Mouse (Mus musculus) Muller cell, postnatal 12 days (primary cell): ENCODE results near the gene Midn.
A peak's percentile ranks its signal among the peaks of the same experiment; 100 is the strongest.
"Not testable (repeated sequence)": the region's sequence is repeated elsewhere in the genome, so short reads cannot be mapped to it uniquely, and the experiment has no call there.

ENCODE experiments used
- DNase-seq: peaks from one replicate; pipeline ENCODE4 v3.0.0-alpha.2; 2015; ENCODE audit errors: inconsistent ontology term

Midn gene

DNA sequence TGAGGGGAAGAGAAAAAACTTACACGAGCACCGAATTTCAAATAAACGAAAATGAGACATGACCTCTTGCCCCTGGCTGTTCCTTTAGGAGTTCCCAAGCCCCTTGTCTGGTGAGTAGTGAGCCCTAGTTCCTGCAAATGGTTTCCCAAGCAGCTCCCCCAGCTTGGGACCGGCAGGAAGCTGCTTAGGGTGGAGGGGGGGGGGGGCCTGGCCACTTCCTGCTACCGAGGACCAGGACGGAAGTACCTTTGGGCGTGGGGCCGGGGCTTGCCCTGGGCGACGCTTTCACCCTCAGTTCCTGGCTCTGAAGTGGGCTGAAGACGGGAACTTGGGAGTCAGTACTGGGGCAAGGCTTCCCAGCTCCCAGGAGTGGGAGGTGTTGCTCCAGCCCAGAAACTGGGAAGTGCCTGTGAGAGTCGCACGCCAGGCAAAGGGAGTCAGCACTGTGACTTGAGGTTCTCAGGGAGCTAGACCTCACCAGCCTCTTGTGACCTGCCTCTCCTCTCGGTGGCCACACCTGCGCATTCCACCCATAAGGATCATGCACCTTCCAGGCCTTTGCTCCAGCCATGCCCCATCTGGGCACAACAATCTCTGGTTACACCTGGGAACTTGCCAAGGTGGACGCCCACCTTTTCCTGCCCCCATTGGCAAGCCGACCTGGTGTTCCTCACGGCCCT lies 10.4 kb downstream of the Midn start:
- DNase-seq: peak; percentile 69

DNA sequence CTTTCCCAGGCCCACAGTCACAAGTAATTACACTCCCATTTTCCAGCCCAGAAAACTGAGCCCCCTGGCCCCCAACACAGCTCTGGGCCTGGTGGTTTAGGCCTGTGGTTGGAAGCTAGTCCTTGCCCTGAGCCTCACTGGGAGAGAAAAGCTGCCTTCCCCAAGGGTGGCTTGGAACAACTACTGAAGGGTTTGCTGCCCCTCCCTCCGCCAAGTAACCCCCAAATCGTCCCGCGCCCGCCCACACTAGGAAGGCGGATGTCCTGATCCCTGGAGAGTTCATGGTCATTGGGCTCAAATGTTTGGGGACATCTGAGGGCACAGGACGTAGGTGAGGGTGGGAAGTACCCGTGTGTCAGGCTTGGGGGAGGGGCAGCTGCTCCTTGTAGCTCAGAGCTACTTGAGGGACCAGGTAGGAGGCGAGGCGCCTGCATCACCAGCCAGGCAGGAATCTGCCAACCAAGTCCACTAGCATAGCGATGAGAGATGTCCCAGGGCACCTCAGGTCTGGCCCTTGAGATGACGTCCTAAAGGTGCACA lies 11.0 kb downstream of the Midn start:
- no peak for DNase-seq

DNA sequence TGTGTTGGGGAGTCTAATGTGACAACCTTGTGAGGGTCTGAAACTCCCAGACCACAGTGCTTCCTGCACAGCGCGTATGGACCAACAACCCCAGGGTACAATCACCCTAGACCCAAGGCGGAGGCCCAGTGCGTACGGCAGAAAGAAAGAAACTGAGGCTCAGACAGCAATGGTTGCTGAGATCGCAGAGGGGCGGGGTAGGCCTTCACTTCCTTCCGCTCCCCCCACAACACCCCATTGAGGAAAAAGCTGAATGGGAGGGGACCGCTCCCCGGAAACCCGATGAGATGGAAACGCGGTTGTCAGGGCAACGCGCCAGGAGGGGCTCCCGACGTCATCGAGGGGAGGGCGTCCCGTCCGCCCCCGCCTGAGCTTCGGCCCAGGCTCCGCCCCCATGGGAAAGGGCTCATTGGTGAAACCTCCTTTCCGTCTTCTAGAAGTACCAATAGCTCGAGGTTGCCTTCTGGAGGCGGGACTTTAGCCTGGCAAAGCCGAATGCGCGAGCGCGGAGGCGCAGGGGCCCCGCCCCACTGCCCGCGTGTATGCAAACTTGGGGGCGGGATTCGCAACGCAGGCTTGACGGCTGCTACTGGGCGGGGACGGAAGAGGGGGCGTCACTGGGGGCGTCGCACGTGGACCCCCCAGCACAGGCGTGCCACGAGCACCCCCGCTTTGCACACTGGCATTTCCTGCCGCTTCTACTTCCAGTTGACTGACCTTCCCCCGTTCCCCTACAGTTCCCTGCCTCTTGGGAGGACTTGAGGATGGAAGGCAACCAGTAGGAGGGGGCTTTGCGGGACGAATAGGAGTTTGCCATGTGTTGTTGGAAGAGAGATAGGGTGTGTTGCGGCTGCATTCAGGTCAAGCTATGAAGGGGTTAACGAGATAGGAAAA lies 11.7 kb downstream of the Midn start:
- peak; percentile 100 for DNase-seq

- DNase-seq: peak; percentile 98
Observed at GRCm38 (mm10) chr10:80160455-80161371, 12.6 kb downstream of the Midn start.

DNA sequence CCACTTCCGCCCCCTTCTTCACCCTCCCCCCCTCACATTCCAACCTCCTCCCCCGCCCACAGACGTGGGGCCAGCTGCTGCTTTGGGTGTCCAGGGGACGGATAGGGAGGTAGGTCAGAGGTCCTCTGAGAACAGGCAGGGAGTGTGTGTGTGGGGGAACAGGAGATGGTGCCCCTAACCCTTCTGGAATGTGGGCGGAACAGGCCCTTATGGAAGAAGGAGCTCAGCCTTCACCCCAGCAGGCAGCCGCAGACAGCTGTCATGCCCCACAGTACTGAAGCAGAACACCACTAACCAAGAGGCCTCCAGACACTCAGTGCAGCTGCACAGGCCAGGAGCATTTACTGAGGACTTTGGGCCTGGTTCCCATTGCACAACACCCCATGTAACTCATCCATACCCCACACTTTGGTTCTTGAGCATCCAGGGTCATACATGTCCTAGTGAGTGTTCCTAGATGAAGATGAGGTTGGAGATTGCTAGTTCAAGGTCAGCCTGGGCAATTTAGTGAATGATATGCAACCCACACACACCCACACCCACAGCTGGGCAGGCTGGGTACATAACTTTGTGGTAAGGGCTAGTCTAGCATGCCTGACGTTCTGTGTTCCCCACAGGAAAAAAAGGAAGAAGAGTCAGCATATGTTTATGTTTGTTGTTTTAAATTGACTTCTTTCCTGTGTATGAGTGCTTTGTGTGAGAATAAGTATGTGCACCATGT lies 13.6 kb downstream of the Midn start:
- DNase-seq: peak; percentile 85

- no peak for DNase-seq
Observed at GRCm38 (mm10) chr10:80162243-80162608, 14.2 kb downstream of the Midn start.

DNA sequence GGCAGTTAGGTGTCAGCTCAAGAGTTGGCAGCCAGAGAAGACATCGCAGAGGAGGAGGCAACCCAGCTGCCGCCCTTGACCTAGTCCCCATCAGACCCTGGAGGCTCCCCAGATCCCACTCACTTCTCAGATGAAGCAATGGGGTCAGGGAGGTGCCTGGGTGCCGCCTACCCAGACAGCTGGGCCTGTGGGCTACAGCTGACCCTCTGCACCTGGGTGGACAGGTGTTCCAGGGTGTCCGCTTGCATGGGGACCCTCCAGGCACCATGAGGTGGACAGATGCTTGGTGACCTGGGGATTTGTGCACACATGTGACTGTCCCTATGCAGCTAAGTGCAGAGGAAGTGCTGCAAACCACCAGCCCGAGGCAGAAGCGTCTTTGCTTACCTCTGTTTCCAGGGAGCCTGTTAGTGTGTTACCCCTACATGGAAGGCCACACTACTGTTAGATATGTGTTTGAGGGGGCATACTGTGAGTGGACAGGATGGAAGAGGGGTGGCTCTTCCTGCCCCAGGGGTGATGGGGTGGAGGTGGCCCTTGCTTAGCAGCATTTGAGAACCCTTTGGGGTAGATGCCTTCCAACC lies 14.7 kb downstream of the Midn start:
- no peak for DNase-seq

- DNase-seq: peak; percentile 91
Observed at GRCm38 (mm10) chr10:80163721-80164120, 15.6 kb downstream of the Midn start.

- DNase-seq: no peak
Observed at GRCm38 (mm10) chr10:80164161-80164997, 16.3 kb downstream of the Midn start.

GRCm38 (mm10) chr10:80164998-80165344 lies 16.9 kb downstream of the Midn start:
- peak; percentile 91 for DNase-seq

DNA sequence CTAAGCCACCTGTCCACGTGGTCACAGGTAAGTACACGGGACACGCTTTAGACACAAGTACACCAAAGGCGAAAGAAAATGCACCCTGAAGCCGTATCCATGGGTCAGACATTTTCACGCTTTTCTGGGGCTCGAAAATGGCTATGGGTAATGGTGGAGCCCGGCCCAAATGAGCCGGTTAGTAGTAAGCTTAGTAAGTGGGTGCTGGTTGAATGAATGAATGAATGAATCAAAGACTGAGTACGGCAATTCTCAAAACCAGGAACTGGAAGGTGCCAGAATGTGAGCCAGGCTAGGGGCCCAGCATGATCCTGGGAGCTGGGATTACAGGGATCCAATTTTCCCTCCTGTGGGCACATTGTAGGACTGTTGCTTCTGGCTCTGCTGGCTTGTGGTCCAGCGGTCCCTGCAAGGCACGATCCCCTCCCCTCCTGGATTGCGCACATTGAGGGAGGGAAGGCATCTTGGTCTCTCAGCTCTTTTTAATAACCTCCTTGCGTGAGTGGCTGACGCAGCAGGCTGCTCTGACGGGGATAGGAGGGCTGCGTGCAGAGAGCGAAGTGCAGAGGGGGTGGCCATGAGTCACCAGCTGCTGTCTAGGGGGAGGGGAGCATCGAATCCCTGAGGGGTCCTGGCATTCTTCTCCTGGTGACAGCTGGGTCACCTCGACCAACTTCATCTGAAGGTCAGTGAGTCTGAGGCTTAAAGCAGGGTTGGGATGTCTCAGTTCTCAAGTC lies 17.5 kb downstream of the Midn start, which contains the start of gene Cirbp:
TSS of gene Cirbp (plus strand) at position 594 of the 737 bp plus-strand sequence.
- peak; percentile 77 for DNase-seq

- DNase-seq: not testable (repeated sequence)
Observed at GRCm38 (mm10) chr10:80166136-80166535, 18.1 kb downstream of the Midn start.

DNA sequence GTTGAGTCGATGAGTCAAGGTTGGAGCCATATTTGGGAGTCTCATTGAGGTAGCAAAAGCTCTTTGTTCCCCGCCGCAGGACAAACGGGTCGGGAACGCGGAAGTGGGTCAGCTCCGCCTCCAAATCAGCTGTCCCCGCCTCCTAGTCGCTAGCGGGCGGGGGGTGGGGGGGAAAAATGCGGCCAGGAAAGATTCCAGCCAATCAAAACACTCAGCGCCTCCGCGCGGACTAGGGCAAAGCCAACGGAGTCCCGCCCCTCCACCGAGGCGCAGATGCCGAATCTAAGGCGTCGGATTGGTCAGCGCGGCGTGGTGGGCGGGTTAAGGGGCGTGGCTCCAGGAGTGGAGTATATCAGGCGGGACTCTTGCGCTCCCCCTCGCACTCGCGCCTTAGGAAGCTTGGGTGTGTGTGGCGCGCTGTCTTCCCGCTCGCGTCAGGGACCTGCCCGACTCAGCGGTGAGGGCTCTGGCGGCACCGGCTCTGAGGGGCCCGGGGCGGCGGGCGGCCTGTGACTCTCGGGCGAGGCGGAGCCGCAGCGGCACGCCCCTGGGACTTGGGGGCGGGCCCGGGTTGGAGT lies 19.5 kb downstream of the Midn start:
- DNase-seq: peak; percentile 100

DNA sequence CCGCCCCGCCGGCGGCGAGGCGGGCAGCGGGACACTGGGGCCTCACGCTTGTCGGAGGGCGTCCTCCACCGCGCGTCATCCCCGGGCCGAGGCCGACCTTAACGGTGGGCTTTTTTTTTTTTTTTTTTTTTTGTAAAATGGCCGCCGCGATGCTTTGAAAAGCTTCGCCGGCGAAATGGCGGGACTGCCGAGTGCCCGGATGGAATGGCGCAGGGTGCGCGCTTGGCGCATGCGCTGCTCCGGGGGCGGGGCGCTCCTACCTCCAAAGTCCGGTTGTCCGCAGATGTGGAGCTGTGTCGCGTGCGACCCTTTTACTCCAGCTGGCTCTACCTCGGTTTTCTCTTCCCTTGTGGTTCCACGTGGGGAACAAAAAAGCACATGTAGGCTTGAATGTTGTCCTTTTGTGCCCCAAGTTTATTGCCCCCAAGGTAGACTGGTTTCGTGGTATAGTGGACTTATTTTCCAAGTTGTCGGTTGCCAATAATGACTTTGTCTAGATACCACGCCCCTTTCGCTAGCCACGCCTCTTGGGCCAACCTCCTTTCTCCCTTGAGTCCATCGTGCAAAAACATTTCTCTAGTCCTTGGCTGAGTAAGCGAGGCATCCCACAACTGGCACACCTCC lies 20.1 kb downstream of the Midn start:
- peak; percentile 95 for DNase-seq

DNA sequence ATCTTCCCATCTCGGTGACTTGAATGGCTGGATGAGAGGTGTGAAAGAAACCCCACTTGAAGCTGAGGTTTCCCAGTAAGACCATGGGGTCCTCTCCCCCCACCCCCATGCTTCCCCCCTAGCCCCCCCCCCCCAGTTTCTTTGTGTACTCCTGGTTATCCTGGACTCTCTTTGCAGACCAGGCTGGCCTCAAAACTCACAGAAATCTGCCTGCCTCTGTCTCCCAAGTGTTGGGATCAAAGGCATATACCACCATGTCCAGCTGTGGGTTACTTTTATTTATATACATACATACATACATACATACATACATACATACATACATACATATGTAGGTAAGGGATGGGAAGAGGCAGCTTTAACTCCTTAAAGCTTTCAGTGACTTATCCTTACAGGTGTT lies 21.0 kb downstream of the Midn start:
- no peak for DNase-seq

DNA sequence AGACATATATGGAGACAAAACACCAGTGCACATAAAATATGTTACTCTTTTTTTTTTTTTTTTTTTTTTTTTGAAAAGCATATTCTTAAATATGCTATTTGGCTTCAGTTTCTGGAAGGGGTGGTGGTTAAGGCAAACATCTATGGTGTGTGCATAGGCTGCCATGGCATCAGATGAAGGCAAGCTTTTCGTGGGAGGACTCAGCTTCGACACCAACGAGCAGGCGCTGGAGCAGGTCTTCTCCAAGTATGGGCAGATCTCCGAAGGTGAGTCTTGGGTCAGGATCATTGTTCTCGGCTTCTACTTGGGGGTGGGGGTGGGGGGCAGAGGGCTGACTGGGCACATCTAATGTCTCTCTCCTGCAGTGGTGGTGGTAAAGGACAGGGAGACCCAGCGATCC lies 21.6 kb downstream of the Midn start:
- no peak for DNase-seq

DNA sequence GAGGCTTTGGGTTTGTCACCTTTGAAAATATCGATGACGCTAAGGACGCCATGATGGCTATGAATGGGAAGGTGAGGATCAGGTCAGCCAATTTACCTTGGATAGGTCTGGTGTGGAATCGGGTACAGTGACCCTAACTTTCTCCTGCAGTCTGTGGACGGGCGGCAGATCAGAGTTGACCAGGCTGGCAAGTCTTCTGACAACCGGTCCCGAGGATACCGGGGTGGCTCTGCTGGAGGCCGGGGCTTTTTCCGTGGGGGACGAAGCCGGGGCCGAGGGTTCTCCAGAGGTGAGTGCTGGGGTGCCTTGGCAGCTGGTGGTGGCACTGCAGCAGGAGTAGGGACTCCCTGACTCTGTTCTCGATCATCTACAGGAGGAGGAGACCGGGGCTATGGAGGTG lies 22.0 kb downstream of the Midn start:
- DNase-seq: no peak

DNA sequence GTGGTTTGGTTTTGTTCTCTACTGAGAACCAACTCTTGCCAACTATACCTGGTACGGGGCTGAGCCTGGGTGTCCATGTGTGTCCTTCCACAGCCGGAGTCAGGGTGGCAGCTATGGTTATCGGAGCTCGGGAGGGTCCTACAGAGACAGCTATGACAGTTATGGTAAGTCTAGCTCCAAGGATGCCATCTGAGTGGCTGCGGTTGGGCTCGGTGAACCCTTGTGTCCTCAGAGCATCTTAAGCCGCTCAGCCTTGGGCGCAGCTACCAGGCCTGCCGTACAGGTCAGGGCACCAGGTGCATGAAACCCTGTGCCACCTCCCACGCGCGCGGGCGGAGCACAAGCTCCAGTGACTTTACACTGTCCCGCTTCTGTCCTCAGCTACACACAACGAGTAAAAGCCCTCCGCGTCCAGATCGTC lies 22.5 kb downstream of the Midn start:
- DNase-seq: no peak
